Mouse (Mus musculus): ENCODE measurements around the gene Ptges3l.
"Not testable (repeated sequence)": the region's sequence is repeated elsewhere in the genome, so short reads cannot be mapped to it uniquely, and the experiment has no call there.

Ptges3l gene

GRCm38 (mm10) chr11:101424925-101425813 lies at the start of gene Ptges3l, which contains the start of gene Rundc1:
TSS of gene Ptges3l (minus strand) at chr11:101425333.
TSS of gene Rundc1 (plus strand) at chr11:101425085.
- DNase-seq: peak; percentile 94

- DNase-seq: no peak
These were observed 49.2 kb upstream of the Ptges3l start for GRCm38 (mm10) chr11:101474298-101474697.

GRCm38 (mm10) chr11:101473686-101474085 lies 48.6 kb upstream of the Ptges3l start:
- DNase-seq: not testable (repeated sequence)

GRCm38 (mm10) chr11:101472336-101472735 lies 47.2 kb upstream of the Ptges3l start:
- DNase-seq: peak; percentile 41

GRCm38 (mm10) chr11:101471926-101472325 lies 46.8 kb upstream of the Ptges3l start:
- DNase-seq: no peak

- DNase-seq: no peak
These were observed 45.1 kb upstream of the Ptges3l start for GRCm38 (mm10) chr11:101470206-101470605.

GRCm38 (mm10) chr11:101469155-101469554 lies 44.0 kb upstream of the Ptges3l start:
- DNase-seq: no peak

GRCm38 (mm10) chr11:101468731-101469130 lies 43.6 kb upstream of the Ptges3l start:
- DNase-seq: no peak

- DNase-seq: no peak
These were observed 43.1 kb upstream of the Ptges3l start for GRCm38 (mm10) chr11:101468263-101468688.

- DNase-seq: peak; percentile 64
These were observed 42.5 kb upstream of the Ptges3l start for GRCm38 (mm10) chr11:101467477-101468262.

GRCm38 (mm10) chr11:101466552-101466950 lies 41.4 kb upstream of the Ptges3l start:
- not testable (repeated sequence) for DNase-seq

GRCm38 (mm10) chr11:101465869-101466551 lies 40.9 kb upstream of the Ptges3l start, which contains the start of gene Vat1:
TSS of gene Vat1 (minus strand) at chr11:101466230.
- peak; percentile 41 for DNase-seq

- peak; percentile 46 for DNase-seq
These were observed 40.2 kb upstream of the Ptges3l start for GRCm38 (mm10) chr11:101465101-101465868.

- no peak for DNase-seq
These were observed 39.3 kb upstream of the Ptges3l start, which contains the start of gene Rnd2 for GRCm38 (mm10) chr11:101464211-101465100. TSS of gene Rnd2 (plus strand) at chr11:101464999.

- no peak for DNase-seq
These were observed 37.7 kb upstream of the Ptges3l start for GRCm38 (mm10) chr11:101462583-101463440.

- no peak for DNase-seq
These were observed 37.0 kb upstream of the Ptges3l start for GRCm38 (mm10) chr11:101462141-101462540.

- no peak for DNase-seq
These were observed 35.2 kb upstream of the Ptges3l start for GRCm38 (mm10) chr11:101460321-101460720.

GRCm38 (mm10) chr11:101459716-101460115 lies 34.6 kb upstream of the Ptges3l start:
- no peak for DNase-seq

- no peak for DNase-seq
These were observed 33.1 kb upstream of the Ptges3l start for GRCm38 (mm10) chr11:101458217-101458616.

GRCm38 (mm10) chr11:101457631-101458030 lies 32.5 kb upstream of the Ptges3l start:
- DNase-seq: no peak

Data from cerebellum, adult 11-12 months (tissue).